Mouse (Mus musculus) E14TG2a.4 (cell line): Measurements from ENCODE around the gene Mea1.

ENCODE experiments used
- H3K27me3 ChIP-seq: 2 replicates; pipeline ENCODE4 v1.6.1; 2014; ENCODE audit warnings: low read length, control low read depth; ENCODE audit not compliant: insufficient read depth
- H3K36me3 ChIP-seq: 2 replicates; pipeline ENCODE4 v1.6.1; 2014; ENCODE audit warnings: low read length, control low read depth; ENCODE audit not compliant: insufficient read depth
- H3K4me1 ChIP-seq: replicated peaks from 2 replicates; pipeline ENCODE4 v1.6.1; 2014; ENCODE audit warnings: low read depth, low read length, control low read depth
- H3K4me3 ChIP-seq: replicated peaks from 2 replicates; pipeline ENCODE4 v1.5.1; 2014; ENCODE audit warnings: mild to moderate bottlenecking, low read length
- H3K9me3 ChIP-seq: 2 replicates; pipeline ENCODE4 v1.6.1; 2014; ENCODE audit warnings: low read length, control low read depth
- CTCF ChIP-seq: conservative IDR thresholded peaks from 2 replicates; pipeline ENCODE4 v1.5.1; 2014; ENCODE audit warnings: low read length
- NANOG ChIP-seq: IDR thresholded peaks from 2 replicates; pipeline ENCODE4 v1.6.1; 2014; ENCODE audit warnings: borderline replicate concordance, low read length, mixed read lengths
- POU5F1 ChIP-seq: IDR thresholded peaks from 2 replicates; pipeline ENCODE4 v1.6.1; 2014; ENCODE audit warnings: low read length, borderline replicate concordance

Gene Mea1

DNA sequence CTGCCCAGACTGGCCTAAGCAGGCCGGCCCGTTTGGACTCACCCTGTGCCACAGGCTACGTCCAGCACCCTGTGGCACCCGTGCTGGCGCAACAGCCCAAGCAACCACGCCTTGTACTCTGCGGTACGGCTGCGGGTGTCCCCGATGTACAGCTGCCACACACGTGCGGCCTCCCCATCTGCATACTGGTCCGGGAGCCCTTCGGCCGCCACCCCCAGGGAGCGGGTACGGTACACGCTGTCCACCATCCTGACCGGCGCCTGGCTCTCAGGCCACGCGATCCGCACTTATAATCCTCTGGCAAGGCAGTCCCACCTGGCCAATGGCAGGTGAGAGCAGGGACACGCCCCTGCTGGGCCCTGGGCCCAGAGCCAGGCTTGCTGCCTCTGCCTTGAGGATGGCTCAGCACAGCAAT lies 50.3 kb downstream of the Mea1 start, which contains the start of gene Gnmt:
TSS of gene Gnmt (minus strand) at position 265 of the 415 bp plus-strand sequence.
- H3K4me1 ChIP-seq: peaks cover 43% of the 10 kb centered on the region
- H3K9me3 ChIP-seq: no peaks in the 10 kb centered on the region
- H3K4me3 ChIP-seq: peak within 1 kb of the TSS; percentile 83
- H3K27me3 ChIP-seq: peaks cover 21% of the 10 kb centered on the region
- TF ChIP-seq CTCF: no peak
- TF ChIP-seq POU5F1: no peak
- TF ChIP-seq NANOG: no peak
- peaks cover 6% of the 10 kb centered on the region for H3K36me3 ChIP-seq
